Mouse (Mus musculus) left cerebral cortex, adult 18-20 months (tissue): ENCODE measurements around the gene Lpcat1. TPM values are rescaled to one million over a fixed set of nuclear protein-coding genes. Genes with fewer than 3 reads are reported as not detected.

Experiments
- DNase-seq, 2 experiments: peaks; one replicate each; pipeline ENCODE4 v3.0.0; 2021 to 2022; ENCODE audit warnings: low spot score in 2 of 2, mixed read lengths in 1 of 2
- total RNA-seq, 2 experiments: library from RNA; stranded (reverse); gene quantifications; 2 replicates each; pipeline ENCODE4 v1.2.3; 2021

Gene Lpcat1
- total RNA-seq, 2 experiments from 2014 or later, result 45.9 to 48.0 TPM

- no peak for DNase-seq
These were observed 8.3 kb downstream of the Lpcat1 start for GRCm38 (mm10) chr13:73475058-73475980.

- no peak for DNase-seq
These were observed 9.3 kb downstream of the Lpcat1 start for GRCm38 (mm10) chr13:73476259-73476658.

- no peak for DNase-seq
These were observed 9.8 kb downstream of the Lpcat1 start for GRCm38 (mm10) chr13:73476796-73477195.

GRCm38 (mm10) chr13:73477841-73478240 is 10.8 kb downstream of the Lpcat1 start:
- DNase-seq, result no peak

GRCm38 (mm10) chr13:73482476-73482875 is 15.5 kb downstream of the Lpcat1 start:
- DNase-seq, result no peak

GRCm38 (mm10) chr13:73483331-73483730 is 16.3 kb downstream of the Lpcat1 start:
- DNase-seq, result no peak

- peak in 1 of 2 experiments; percentile 1 for DNase-seq
These were observed 17.2 kb downstream of the Lpcat1 start for GRCm38 (mm10) chr13:73484171-73484570.

GRCm38 (mm10) chr13:73488105-73488504 is 21.1 kb downstream of the Lpcat1 start:
- no peak for DNase-seq

- DNase-seq, result no peak
These were observed 21.7 kb downstream of the Lpcat1 start for GRCm38 (mm10) chr13:73488707-73489106.

- no peak for DNase-seq
These were observed 23.0 kb downstream of the Lpcat1 start for GRCm38 (mm10) chr13:73489986-73490385.

- peak in 1 of 2 experiments; percentile 56 for DNase-seq
These were observed 23.7 kb downstream of the Lpcat1 start for GRCm38 (mm10) chr13:73490564-73491170.

- DNase-seq, result no peak
These were observed 26.2 kb downstream of the Lpcat1 start for GRCm38 (mm10) chr13:73493183-73493582.

GRCm38 (mm10) chr13:73494528-73494927 is 27.5 kb downstream of the Lpcat1 start:
- no peak for DNase-seq

GRCm38 (mm10) chr13:73496137-73496536 is 29.1 kb downstream of the Lpcat1 start:
- DNase-seq, result no peak

- DNase-seq, result peak in 1 of 2 experiments; percentile 31
These were observed 33.1 kb downstream of the Lpcat1 start for GRCm38 (mm10) chr13:73499893-73500604.

- no peak for DNase-seq
These were observed 35.7 kb downstream of the Lpcat1 start for GRCm38 (mm10) chr13:73502719-73503118.

GRCm38 (mm10) chr13:73505686-73506467 is 38.9 kb downstream of the Lpcat1 start:
- peak; percentile 87 to 91 for DNase-seq

GRCm38 (mm10) chr13:73508817-73509550 is 42.0 kb downstream of the Lpcat1 start:
- no peak for DNase-seq

- DNase-seq, result no peak
These were observed 42.9 kb downstream of the Lpcat1 start for GRCm38 (mm10) chr13:73509869-73510268.
